In the genomic region with DNA sequence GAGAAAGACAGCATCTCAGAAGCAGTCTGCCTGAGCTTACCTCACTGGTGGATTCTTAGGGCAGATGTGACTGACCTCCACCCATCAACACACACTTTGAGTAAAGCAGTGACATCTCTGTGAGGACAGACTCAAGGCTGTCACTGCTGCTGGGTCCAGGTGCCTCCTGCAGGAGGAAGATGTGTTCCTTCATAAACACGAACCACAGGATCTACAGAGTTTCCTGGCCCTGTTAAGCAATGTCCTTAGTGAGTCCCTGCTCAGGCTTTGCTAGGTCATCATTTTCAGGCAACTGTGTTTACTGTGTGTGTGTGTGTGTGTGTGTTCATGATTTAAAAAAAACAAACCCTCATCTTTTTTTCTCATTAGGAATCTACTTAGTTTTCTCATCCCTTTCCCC, we compare ENCODE assay signal across 32 mouse cellular contexts. TPM values are rescaled to one million over a fixed set of nuclear protein-coding genes. Genes with fewer than 3 reads are reported as not detected.
DNase-seq lines count a peak whose midpoint lies in the region; ATAC-seq and TF ChIP-seq lines count a peak whose summit lies in the region.
"Had no signal": no experiment of that assay in that cellular context is flagged by ENCODE, and none has a peak within 500 bp of the region (broad histone marks: within the 10 kb centered on the region; RNA-seq: fewer than 3 reads in every experiment).

No protein-coding gene starts in this region.

- intact Hi-C loops in gastrocnemius, adult 2 months (cut with DNase I), result no loop called here

- peaks cover 2% of the 10 kb centered on the region for H3K4me1 ChIP-seq in liver, adult 2 months (ENCODE audit: control insufficient read depth, insufficient read depth, low read length)
- H3K4me1 ChIP-seq in liver, embryonic 12.5 days, result peaks cover 60% of the 10 kb centered on the region
- H3K4me1 ChIP-seq in liver, postnatal 0 days (ENCODE audit: insufficient read depth), result peaks cover 29% of the 10 kb centered on the region
- H3K4me1 ChIP-seq: embryonic facial prominence, embryonic 10.5 days; hindbrain, embryonic 13.5 days; kidney, embryonic 15.5 days; limb, embryonic 10.5 days; neural tube, embryonic 15.5 days had no signal

- H3K9me3 ChIP-seq in liver, embryonic 12.5 days (replicated peaks), result no peaks in the 10 kb centered on the region
- no peaks in the 10 kb centered on the region for H3K9me3 ChIP-seq in liver, postnatal 0 days (ENCODE audit: low read length)
- H3K9me3 ChIP-seq: embryonic facial prominence, embryonic 10.5 days; embryonic facial prominence, embryonic 15.5 days; hindbrain, embryonic 13.5 days; kidney, embryonic 15.5 days; limb, embryonic 10.5 days; limb, embryonic 15.5 days; neural tube, embryonic 15.5 days; stomach, embryonic 15.5 days had no signal

- no peak for TF ChIP-seq EP300 in liver, postnatal 0 days (IDR thresholded peaks at IDR 0.05; ENCODE audit: low read depth)

- H3K79me2 ChIP-seq in liver, adult 2 months (ENCODE audit: control insufficient read depth, insufficient read depth, low read length), result no peaks in the 10 kb centered on the region

- TF ChIP-seq POLR2A in liver, adult 2 months (IDR thresholded peaks at IDR 0.05; ENCODE audit: extremely low read depth, insufficient read depth, low read length), result no peak

- no peak for ATAC-seq in liver, embryonic 12.5 days
- no peak for ATAC-seq in liver, postnatal 0 days
- ATAC-seq: forebrain, embryonic 14.5 days; Patski had no signal

- H3K27ac ChIP-seq in gastrocnemius, adult 2 months, result peak overlapping the region; percentile 54; the same call in 1 of the 2 replicates
- peak overlapping the region; percentile 50; the same call in 1 of the 2 replicates for H3K27ac ChIP-seq in liver, adult 2 months (replicated peaks; ENCODE audit: insufficient read depth, low read depth, low read length)
- H3K27ac ChIP-seq in liver, embryonic 12.5 days, result peak overlapping the region; percentile 70
- peak overlapping the region; percentile 66 for H3K27ac ChIP-seq in liver, postnatal 0 days (ENCODE audit: low read depth)
- H3K27ac ChIP-seq: embryonic facial prominence, embryonic 10.5 days; embryonic facial prominence, embryonic 15.5 days; hindbrain, embryonic 13.5 days; kidney, embryonic 15.5 days; limb, embryonic 10.5 days; neural tube, embryonic 15.5 days; stomach, embryonic 15.5 days had no signal

- peak overlapping the region; percentile 16; the same call in 1 of the 2 replicates for H3K4me2 ChIP-seq in liver, embryonic 12.5 days
- peak overlapping the region; percentile 18; the same call in 1 of the 2 replicates for H3K4me2 ChIP-seq in liver, postnatal 0 days (ENCODE audit: low read depth, low read length)
- H3K4me2 ChIP-seq: embryonic facial prominence, embryonic 15.5 days; hindbrain, embryonic 13.5 days; kidney, embryonic 15.5 days; limb, embryonic 15.5 days; neural tube, embryonic 15.5 days; stomach, embryonic 15.5 days had no signal

- H3K9ac ChIP-seq in liver, adult 2 months (ENCODE audit: low read depth, low read length), result no peak overlapping the region
- peak overlapping the region; percentile 28; the same call in 1 of the 2 replicates for H3K9ac ChIP-seq in liver, embryonic 12.5 days
- H3K9ac ChIP-seq in liver, postnatal 0 days (replicated peaks), result no peak overlapping the region; the same call in 1 of the 2 replicates
- H3K9ac ChIP-seq: embryonic facial prominence, embryonic 15.5 days; hindbrain, embryonic 13.5 days; kidney, embryonic 15.5 days; limb, embryonic 15.5 days; neural tube, embryonic 15.5 days; stomach, embryonic 15.5 days had no signal

- no peak for TF ChIP-seq CTCF in gastrocnemius, adult 2 months (IDR thresholded peaks at IDR 0.05)
- no peak for TF ChIP-seq CTCF in liver, adult 2 months (IDR thresholded peaks at IDR 0.05; ENCODE audit: low read depth, low read length)
- TF ChIP-seq CTCF in liver, postnatal 0 days (IDR thresholded peaks at IDR 0.05; ENCODE audit: low read depth), result peak; percentile 13; the same call in 1 of the 2 replicates

- no peaks in the 10 kb centered on the region for H3K27me3 ChIP-seq in liver, adult 2 months (ENCODE audit: control insufficient read depth, insufficient read depth, low read length)
- H3K27me3 ChIP-seq in liver, embryonic 12.5 days (replicated peaks), result no peaks in the 10 kb centered on the region
- H3K27me3 ChIP-seq in liver, postnatal 0 days (ENCODE audit: insufficient read depth, low read length), result no peaks in the 10 kb centered on the region
- H3K27me3 ChIP-seq: embryonic facial prominence, embryonic 15.5 days; hindbrain, embryonic 13.5 days; kidney, embryonic 15.5 days; limb, embryonic 15.5 days; neural tube, embryonic 15.5 days; Patski; stomach, embryonic 15.5 days had no signal

- H3K36me3 ChIP-seq in liver, adult 2 months (ENCODE audit: control insufficient read depth, insufficient read depth, low read length), result peaks cover 31% of the 10 kb centered on the region
- H3K36me3 ChIP-seq in liver, embryonic 12.5 days, result peaks cover 69% of the 10 kb centered on the region
- H3K36me3 ChIP-seq in liver, postnatal 0 days (replicated peaks; ENCODE audit: insufficient read depth, low read length), result peaks cover 49% of the 10 kb centered on the region

- no peak for DNase-seq in gastrocnemius, adult 2 months
- DNase-seq in gastrocnemius, adult 18-20 months (ENCODE audit: low spot score), result no peak
- no peak for DNase-seq in liver, adult 2 months (ENCODE audit: extremely low read depth, low read depth, low spot score)
- DNase-seq in liver, result no peak
- DNase-seq in liver, postnatal 0 days, result no peak
- no peak for DNase-seq in urinary bladder, adult 18-20 months (ENCODE audit: low spot score in 2 of 2)
- DNase-seq in adrenal gland, postnatal 25 days, result no peak
- DNase-seq: adrenal gland, postnatal 14 days; cerebellum, adult 8-10 months; cerebellum, postnatal 25 days; heart, postnatal 36 days; kidney, adult 18-20 months; kidney, postnatal 36 days; layer of hippocampus, postnatal 36 days; lung, postnatal 36 days; midbrain, embryonic 14.5 days; retina, postnatal 1 day; right cerebral cortex, postnatal 14 days; thymus, postnatal 25 days had no signal

- 71% methylated on average over 1 of the region's 1 CpGs for WGBS in liver, adult 2 months
- WGBS in liver, embryonic 12.5 days (ENCODE audit: insufficient replicate concordance), result 70% methylated on average over 1 of the region's 1 CpGs
- WGBS in liver, postnatal 0 days (ENCODE audit: insufficient replicate concordance), result 39% methylated on average over 1 of the region's 1 CpGs

- H3K4me3 ChIP-seq in gastrocnemius, adult 2 months, result no peak overlapping the region
- no peak overlapping the region for H3K4me3 ChIP-seq in liver, adult 2 months (ENCODE audit: insufficient read depth, low read depth, low read length)
- H3K4me3 ChIP-seq in liver, embryonic 12.5 days, result no peak overlapping the region
- no peak overlapping the region for H3K4me3 ChIP-seq in liver, postnatal 0 days (ENCODE audit: low read depth, low read length)
- H3K4me3 ChIP-seq: embryonic facial prominence, embryonic 10.5 days; embryonic facial prominence, embryonic 15.5 days; hindbrain, embryonic 13.5 days; kidney, embryonic 15.5 days; limb, embryonic 10.5 days; limb, embryonic 15.5 days; neural tube, embryonic 15.5 days; stomach, embryonic 15.5 days had no signal

RNA-seq across cellular contexts. Expression of gene Ap1b1, which starts 24.9 kb away (rescaled TPM):
- total RNA-seq in gastrocnemius, adult 2 months (2021), result 10 to 100 TPM; 35.8 to 40.5 TPM
- total RNA-seq in gastrocnemius, adult 18-20 months (2021), result 10 to 100 TPM; 41.3 to 48.7 TPM
- 30.1 and 41.2 TPM in 2 replicates for total RNA-seq in liver, adult 2 months (2014; rRNA removed)
- 46.7 and 48.8 TPM in 2 replicates for polyA plus RNA-seq in liver, adult 2 months (2012; rRNA removed)
- polyA plus RNA-seq in liver, embryonic 12.5 days (2016; fragmentation: Nextera tagmentation; extraction: Ambion mirVana), result 110 TPM in 2 replicates
- 40.7 and 46.3 TPM in 2 replicates for polyA plus RNA-seq in liver, postnatal 0 days (2015; fragmentation: Nextera tagmentation; extraction: Ambion mirVana)
- 59.8 and 68.0 TPM in 2 replicates for total RNA-seq in adrenal gland, postnatal 25 days (2021)

RNA-seq across cellular contexts. Expression of gene Rasl10a, which starts 46.4 kb away (rescaled TPM):
- not detected for total RNA-seq in gastrocnemius, adult 2 months (2021)
- total RNA-seq in gastrocnemius, adult 18-20 months (2021), result under 1 TPM in 1 of 2 experiments, not detected in 1; 0.21 TPM
- total RNA-seq in liver, adult 2 months (2014; rRNA removed), result not detected in 2 replicates
- polyA plus RNA-seq in liver, adult 2 months (2012; rRNA removed), result 0.26 TPM in 1 of 2 replicates, not detected in the other
- polyA plus RNA-seq in liver, embryonic 12.5 days (2016; fragmentation: Nextera tagmentation; extraction: Ambion mirVana), result 0.77 and 1.1 TPM in 2 replicates
- 0.58 and 0.66 TPM in 2 replicates for polyA plus RNA-seq in liver, postnatal 0 days (2015; fragmentation: Nextera tagmentation; extraction: Ambion mirVana)
- total RNA-seq in adrenal gland, postnatal 25 days (2021), result 0.39 TPM in 1 of 2 replicates, not detected in the other
- total RNA-seq: gastrocnemius, adult 8-10 months; monocyte, adult 5-6 weeks had no signal

RNA-seq across cellular contexts. Expression of gene Gas2l1, which starts 53.6 kb away (rescaled TPM):
- total RNA-seq in gastrocnemius, adult 2 months (2021), result 1 to 10 TPM; 3.6 to 5.0 TPM
- 1 to 10 TPM; 3.6 to 6.5 TPM for total RNA-seq in gastrocnemius, adult 18-20 months (2021)
- 3.1 and 7.3 TPM in 2 replicates for total RNA-seq in liver, adult 2 months (2014; rRNA removed)
- polyA plus RNA-seq in liver, adult 2 months (2012; rRNA removed), result 25.4 and 25.8 TPM in 2 replicates
- 35.2 and 37.5 TPM in 2 replicates for polyA plus RNA-seq in liver, embryonic 12.5 days (2016; fragmentation: Nextera tagmentation; extraction: Ambion mirVana)
- polyA plus RNA-seq in liver, postnatal 0 days (2015; fragmentation: Nextera tagmentation; extraction: Ambion mirVana), result 14.9 TPM in 2 replicates
- 42.4 and 46.1 TPM in 2 replicates for total RNA-seq in adrenal gland, postnatal 25 days (2021)
